Mouse (Mus musculus) T-helper 1 cell (primary cell): ENCODE measurements at regions not wholly inside any gene's neighbourhood (a gene's known extent, or its start where the extent isn't known, plus 50 kb on each side); places are given as distances from the start of the nearest gene placed in this dataset.

ENCODE experiments used
- in situ Hi-C: fragments of 300-600 bp; cut with MboI, MseI; formaldehyde crosslinking; loops from one replicate; pipeline ENCODE4 v1.15.1; 2025; ENCODE audit warnings: high pct_unique_total_duplicates

DNA sequence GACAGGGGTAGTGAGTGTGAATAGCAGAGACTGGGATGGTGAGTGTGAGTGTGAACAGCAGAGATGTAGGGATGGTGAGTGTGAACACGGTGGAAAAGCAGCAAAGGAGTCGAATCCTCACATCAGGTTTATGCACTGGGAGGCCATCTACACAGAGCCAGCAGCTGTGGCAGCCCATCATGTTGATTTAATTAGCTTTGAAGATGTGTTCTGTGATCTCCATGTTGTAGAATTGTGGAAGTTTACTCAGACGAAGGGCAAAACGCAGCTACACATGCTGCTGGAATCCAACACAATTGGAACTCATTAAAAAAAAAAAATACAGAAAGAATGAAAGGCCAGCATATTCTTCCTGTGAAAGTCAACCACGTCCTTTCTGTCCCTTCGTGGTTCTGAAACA, 80.2 kb upstream of the Lrig3 start:
- in situ Hi-C loops, result no loop called here

DNA sequence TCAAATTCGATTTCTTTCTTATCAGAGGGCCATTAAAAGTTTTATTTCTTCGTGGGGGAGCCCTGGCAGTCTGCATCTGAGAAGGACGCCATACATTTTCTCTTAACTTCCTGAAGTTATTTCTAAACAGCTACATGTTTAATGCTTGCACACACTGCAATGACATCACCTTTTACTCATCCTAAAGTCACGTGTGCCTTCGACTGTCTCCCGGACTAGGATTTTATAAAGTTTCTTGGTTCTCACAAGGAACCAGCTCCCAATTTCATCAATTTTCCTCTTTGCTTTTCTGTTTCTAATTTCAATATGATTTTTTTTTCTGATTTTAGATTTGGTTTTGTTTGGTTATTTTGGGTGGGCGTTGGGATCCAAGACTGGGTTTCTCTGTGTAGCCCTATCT, 73.8 kb upstream of the Lrig3 start:
- in situ Hi-C loops, result no loop called here

DNA sequence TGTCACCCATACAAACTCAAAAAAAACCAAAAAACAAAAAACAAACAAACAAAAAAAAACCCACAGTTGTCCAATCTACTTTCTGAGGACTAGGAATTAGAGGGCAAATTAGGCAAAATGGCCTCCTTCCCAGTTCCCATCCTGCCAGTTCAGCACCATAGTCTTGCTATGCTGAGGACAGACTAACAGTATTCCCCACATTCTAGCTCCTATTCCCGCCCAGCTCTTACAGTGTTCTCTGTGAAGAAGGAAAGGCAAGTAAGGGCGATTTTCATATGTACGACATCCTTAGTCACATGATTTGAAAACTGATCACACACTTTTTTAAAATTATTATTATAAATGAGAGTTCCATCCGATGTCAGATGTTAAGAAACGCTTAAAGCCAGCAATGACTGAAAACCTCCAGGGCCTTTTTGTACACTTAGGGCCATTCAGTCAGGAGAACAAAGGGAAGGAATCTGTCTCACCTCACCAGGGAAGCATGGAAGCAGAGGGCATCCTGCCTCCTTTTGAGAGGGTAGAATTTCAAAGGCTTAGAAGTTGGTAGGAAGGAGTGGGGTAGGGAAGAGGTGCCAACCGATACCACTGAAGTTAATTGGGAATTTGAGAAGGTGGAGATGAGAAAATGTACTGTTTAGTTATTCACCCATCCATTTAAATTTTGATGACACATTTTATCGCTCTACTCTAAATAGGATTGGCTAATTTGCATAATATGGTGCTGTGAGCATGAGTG, 70.1 kb upstream of the Lrig3 start:
- in situ Hi-C loops, result no loop called here

DNA sequence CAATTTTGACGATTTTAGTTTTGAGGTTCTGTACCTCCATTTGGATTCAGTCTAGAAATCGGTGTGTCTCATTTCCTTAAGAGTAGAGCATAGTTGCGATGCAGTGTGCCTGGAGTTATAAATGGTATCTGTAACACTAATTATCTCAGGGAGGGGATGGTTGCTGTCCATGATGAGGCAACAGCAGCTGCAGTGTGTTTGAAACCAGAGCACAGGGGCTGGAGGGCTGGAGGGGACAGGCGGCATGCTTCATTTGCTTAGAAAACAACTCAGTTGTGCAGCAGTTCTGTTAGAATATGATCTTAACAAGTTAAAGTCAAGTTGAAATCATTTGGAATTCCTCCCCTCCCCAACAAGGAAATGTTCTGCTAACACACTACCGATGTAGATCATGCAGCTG, 69.3 kb upstream of the Lrig3 start:
- in situ Hi-C loops, result no loop called here

DNA sequence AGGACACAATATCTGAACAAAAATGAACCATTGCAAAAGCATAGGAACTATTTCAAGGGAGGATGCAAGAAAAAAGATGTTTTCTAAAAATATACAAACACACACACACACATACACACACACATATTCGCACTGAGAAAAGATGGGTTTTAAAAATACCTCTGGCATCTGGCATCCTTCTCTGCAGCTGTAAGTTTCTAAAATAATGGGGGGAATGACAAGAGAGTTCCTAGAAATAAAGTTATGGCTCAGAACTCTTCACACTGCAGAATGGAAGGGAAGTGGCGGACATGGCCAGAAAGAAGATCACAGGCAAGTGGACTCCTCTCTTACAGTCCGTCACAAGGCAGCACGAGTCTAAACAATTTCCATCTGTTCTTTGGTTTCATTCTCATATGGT, 66.5 kb upstream of the Lrig3 start:
- in situ Hi-C loops, result no loop called here

DNA sequence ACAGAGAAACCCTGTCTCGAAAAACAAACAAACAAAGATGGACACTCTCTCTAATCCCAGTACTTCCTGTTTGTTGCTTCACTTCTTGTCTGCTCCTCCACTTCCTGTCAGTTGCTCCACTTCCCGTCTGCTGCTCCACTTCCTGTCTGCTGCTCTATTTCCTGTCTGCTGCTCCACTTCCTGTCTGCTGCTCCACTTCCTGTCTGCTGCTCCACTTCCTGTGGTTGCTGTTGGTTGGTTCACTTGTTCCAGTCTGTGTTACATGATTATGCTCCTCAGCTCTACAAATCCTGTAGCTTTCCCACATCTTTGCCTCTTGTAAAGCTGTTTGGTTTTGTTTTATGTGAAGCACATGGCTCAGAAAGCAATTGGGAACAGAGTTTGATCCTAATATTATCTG, 65.4 kb upstream of the Lrig3 start:
- in situ Hi-C loops, result loop anchor here (5.0 kb wide), 1 partner anchor 203 kb away; no protein-coding TSS in a partner anchor

DNA sequence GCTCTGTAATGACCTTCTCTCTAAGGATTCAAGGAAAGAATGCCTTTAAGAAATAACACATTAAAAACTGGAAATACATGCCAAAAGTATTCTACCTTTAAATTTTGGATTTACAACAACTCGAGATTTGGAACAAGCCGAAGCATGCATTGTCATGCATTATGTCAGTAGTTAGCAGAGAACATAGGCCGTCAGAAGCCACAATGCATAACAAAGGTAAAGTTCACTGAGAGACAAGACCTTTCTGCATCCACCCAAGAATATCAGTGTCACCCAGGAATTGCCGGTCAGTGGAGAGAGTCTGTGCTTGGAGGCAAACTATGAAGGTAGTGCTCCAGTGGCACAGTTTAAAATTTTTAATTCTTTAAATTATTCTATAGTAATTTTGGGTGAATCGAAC, 63.3 kb upstream of the Lrig3 start:
- in situ Hi-C loops, result loop anchor here (5.0 kb wide), 1 partner anchor 205 kb away; no protein-coding TSS in a partner anchor

DNA sequence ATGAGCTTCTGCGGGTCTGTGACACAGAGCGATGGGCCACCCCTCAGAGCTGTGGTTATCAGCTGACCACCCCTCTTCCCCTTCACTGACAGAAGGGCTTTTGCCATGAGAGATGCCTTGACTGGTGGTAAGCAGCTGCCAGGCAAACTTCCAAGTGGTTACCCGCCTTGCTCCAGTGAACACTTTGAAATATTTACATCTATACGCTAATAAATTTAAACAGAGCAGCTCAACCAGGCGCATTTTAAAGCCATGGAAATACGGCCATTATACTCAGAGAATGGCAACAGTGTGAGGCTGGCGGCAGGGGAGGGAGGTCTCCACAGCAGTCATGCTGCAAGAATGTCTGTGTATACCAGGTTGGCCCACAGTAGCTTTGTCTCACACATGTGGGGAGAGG, 53.8 kb upstream of the Lrig3 start:
- in situ Hi-C loops, result no loop called here
